16 mouse cellular contexts compared by ENCODE assay signal in the genomic region with DNA sequence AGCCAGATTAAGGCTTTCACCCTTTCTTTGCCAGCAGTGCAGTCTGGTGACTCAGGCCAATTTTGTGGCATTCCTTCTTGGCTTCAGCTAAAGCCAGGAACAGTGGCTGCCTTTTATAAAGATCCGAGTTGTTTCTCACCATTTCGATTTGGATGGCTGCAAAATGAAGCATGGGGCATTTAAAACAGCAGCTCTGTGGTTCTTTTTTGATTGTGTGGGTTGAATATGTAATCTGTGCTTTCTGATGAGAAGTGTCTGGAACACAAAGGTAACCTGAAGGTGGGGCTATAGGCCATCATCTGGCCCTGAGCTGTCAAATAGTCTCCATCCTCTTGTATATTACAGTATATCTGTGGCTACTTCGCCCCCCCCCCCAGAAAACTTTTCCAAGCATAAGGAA.
DNase-seq lines count a peak whose midpoint lies in the region; ATAC-seq and TF ChIP-seq lines count a peak whose summit lies in the region.
"Had no signal": no experiment of that assay in that cellular context is flagged by ENCODE, and none has a peak within 500 bp of the region (broad histone marks: within the 10 kb centered on the region; RNA-seq: fewer than 3 reads in every experiment).

No protein-coding gene starts in this region.

- H3K36me3 ChIP-seq in hindbrain, postnatal 0 days (ENCODE audit: insufficient read depth, low read length) = no peaks in the 10 kb centered on the region
- no peaks in the 10 kb centered on the region for H3K36me3 ChIP-seq in hindbrain, embryonic 14.5 days (replicated peaks; ENCODE audit: control insufficient read depth, insufficient read depth)
- H3K36me3 ChIP-seq in midbrain, postnatal 0 days (ENCODE audit: insufficient read depth, low read length) = no peaks in the 10 kb centered on the region
- no peaks in the 10 kb centered on the region for H3K36me3 ChIP-seq in midbrain, embryonic 13.5 days
- no peaks in the 10 kb centered on the region for H3K36me3 ChIP-seq in stomach, postnatal 0 days (ENCODE audit: control insufficient read depth, insufficient read depth, low read length)
- H3K36me3 ChIP-seq: embryonic facial prominence, embryonic 13.5 days; neural tube, embryonic 13.5 days; stomach, embryonic 15.5 days had no signal

- DNase-seq in hindbrain, postnatal 0 days (ENCODE audit: low spot score) = no peak
- DNase-seq in hindbrain, embryonic 14.5 days (ENCODE audit: low spot score) = no peak
- no peak for DNase-seq in midbrain, postnatal 0 days (ENCODE audit: low spot score)
- DNase-seq in cerebellum, adult 8-10 months = peak; percentile 23
- no peak for DNase-seq in stomach, postnatal 0 days (ENCODE audit: low spot score)
- no peak for DNase-seq in layer of hippocampus, postnatal 14 days (ENCODE audit: low spot score in 2 of 2)
- DNase-seq in thymus, adult 18-20 months = no peak
- DNase-seq: liver, postnatal 0 days; thymus, postnatal 14 days had no signal

- H3K27me3 ChIP-seq in hindbrain, postnatal 0 days (ENCODE audit: insufficient read depth, low read length) = no peaks in the 10 kb centered on the region
- no peaks in the 10 kb centered on the region for H3K27me3 ChIP-seq in hindbrain, embryonic 14.5 days (ENCODE audit: control insufficient read depth, insufficient read depth, low read length)
- H3K27me3 ChIP-seq in midbrain, postnatal 0 days (ENCODE audit: insufficient read depth, low read length) = no peaks in the 10 kb centered on the region
- no peaks in the 10 kb centered on the region for H3K27me3 ChIP-seq in midbrain, embryonic 13.5 days
- H3K27me3 ChIP-seq in stomach, postnatal 0 days (ENCODE audit: control insufficient read depth, insufficient read depth, low read length) = no peaks in the 10 kb centered on the region
- H3K27me3 ChIP-seq: embryonic facial prominence, embryonic 13.5 days; megakaryocyte, embryonic 14.5 days; neural tube, embryonic 13.5 days; stomach, embryonic 15.5 days had no signal

- H3K4me1 ChIP-seq in hindbrain, postnatal 0 days (ENCODE audit: insufficient read depth, low read length) = no peaks in the 10 kb centered on the region
- H3K4me1 ChIP-seq in hindbrain, embryonic 14.5 days (replicated peaks; ENCODE audit: control insufficient read depth, insufficient read depth, low read length) = no peaks in the 10 kb centered on the region
- H3K4me1 ChIP-seq in midbrain, postnatal 0 days (ENCODE audit: insufficient read depth, low read length) = no peaks in the 10 kb centered on the region
- 0 out of 2 replicates have a peak, but pooled peaks cover 3% of the 10 kb centered on the region for H3K4me1 ChIP-seq in midbrain, embryonic 13.5 days (replicated peaks)
- H3K4me1 ChIP-seq in stomach, postnatal 0 days (replicated peaks; ENCODE audit: control insufficient read depth, insufficient read depth) = no peaks in the 10 kb centered on the region
- H3K4me1 ChIP-seq: embryonic facial prominence, embryonic 13.5 days; stomach, embryonic 15.5 days had no signal

- WGBS in hindbrain, postnatal 0 days = 57% methylated on average over 3 of the region's 3 CpGs
- WGBS in hindbrain, embryonic 14.5 days = 71% methylated on average over 3 of the region's 3 CpGs
- 65% methylated on average over 3 of the region's 3 CpGs for WGBS in midbrain, postnatal 0 days
- 79% methylated on average over 3 of the region's 3 CpGs for WGBS in midbrain, embryonic 13.5 days
- 68% methylated on average over 3 of the region's 3 CpGs for WGBS in stomach, postnatal 0 days

- no peak overlapping the region for H3K9ac ChIP-seq in hindbrain, postnatal 0 days (replicated peaks; ENCODE audit: low read length)
- no peak overlapping the region for H3K9ac ChIP-seq in hindbrain, embryonic 14.5 days
- no peak overlapping the region for H3K9ac ChIP-seq in midbrain, postnatal 0 days (replicated peaks; ENCODE audit: low read length, poor library complexity, severe bottlenecking)
- no peak overlapping the region for H3K9ac ChIP-seq in midbrain, embryonic 13.5 days (replicated peaks)
- H3K9ac ChIP-seq in stomach, postnatal 0 days (ENCODE audit: low read length) = no peak overlapping the region
- H3K9ac ChIP-seq: embryonic facial prominence, embryonic 13.5 days; liver, postnatal 0 days; neural tube, embryonic 13.5 days; stomach, embryonic 15.5 days had no signal

- TF ChIP-seq CTCF in hindbrain, postnatal 0 days (IDR thresholded peaks at IDR 0.05; ENCODE audit: low read depth) = peak; percentile 27; the same call in 1 of the 2 replicates
- peak; percentile 37 for TF ChIP-seq CTCF in midbrain, postnatal 0 days (IDR thresholded peaks at IDR 0.05)
- peak; percentile 31; the same call in 1 of the 2 replicates for TF ChIP-seq CTCF in stomach, postnatal 0 days (IDR thresholded peaks at IDR 0.05; ENCODE audit: low read depth)

- no peak for TF ChIP-seq EP300 in stomach, postnatal 0 days (optimal IDR thresholded peaks at IDR 0.05)

- H3K4me2 ChIP-seq in hindbrain, postnatal 0 days (ENCODE audit: low read depth, low read length) = no peak overlapping the region
- H3K4me2 ChIP-seq in hindbrain, embryonic 14.5 days (replicated peaks) = no peak overlapping the region
- H3K4me2 ChIP-seq in midbrain, postnatal 0 days (ENCODE audit: low read depth, low read length, poor library complexity, severe bottlenecking) = no peak overlapping the region
- no peak overlapping the region for H3K4me2 ChIP-seq in midbrain, embryonic 13.5 days (replicated peaks)
- H3K4me2 ChIP-seq in stomach, postnatal 0 days (replicated peaks; ENCODE audit: low read depth) = no peak overlapping the region
- H3K4me2 ChIP-seq: embryonic facial prominence, embryonic 13.5 days; neural tube, embryonic 13.5 days; stomach, embryonic 15.5 days had no signal

- no peaks in the 10 kb centered on the region for H3K9me3 ChIP-seq in hindbrain, postnatal 0 days (ENCODE audit: low read length)
- H3K9me3 ChIP-seq in hindbrain, embryonic 14.5 days (ENCODE audit: control insufficient read depth, low read length) = no peaks in the 10 kb centered on the region
- H3K9me3 ChIP-seq in midbrain, postnatal 0 days (ENCODE audit: low read length) = no peaks in the 10 kb centered on the region
- no peaks in the 10 kb centered on the region for H3K9me3 ChIP-seq in midbrain, embryonic 13.5 days
- no peaks in the 10 kb centered on the region for H3K9me3 ChIP-seq in stomach, postnatal 0 days (ENCODE audit: control insufficient read depth, low read length)
- H3K9me3 ChIP-seq: embryonic facial prominence, embryonic 13.5 days; megakaryocyte, embryonic 14.5 days; neural tube, embryonic 13.5 days; stomach, embryonic 15.5 days had no signal

- no peak overlapping the region for H3K27ac ChIP-seq in hindbrain, postnatal 0 days
- H3K27ac ChIP-seq in hindbrain, embryonic 14.5 days = no peak overlapping the region
- no peak overlapping the region for H3K27ac ChIP-seq in midbrain, postnatal 0 days (ENCODE audit: low read depth, low read length)
- H3K27ac ChIP-seq in midbrain, embryonic 13.5 days = no peak overlapping the region
- H3K27ac ChIP-seq in stomach, postnatal 0 days (replicated peaks) = no peak overlapping the region
- H3K27ac ChIP-seq: embryonic facial prominence, embryonic 13.5 days; neural tube, embryonic 13.5 days; stomach, embryonic 15.5 days had no signal

- no peak overlapping the region for H3K4me3 ChIP-seq in hindbrain, postnatal 0 days (ENCODE audit: low read length)
- H3K4me3 ChIP-seq in hindbrain, embryonic 14.5 days (replicated peaks; ENCODE audit: low read length) = no peak overlapping the region
- H3K4me3 ChIP-seq in midbrain, postnatal 0 days (ENCODE audit: low read depth, low read length) = no peak overlapping the region
- H3K4me3 ChIP-seq in midbrain, embryonic 13.5 days (replicated peaks) = no peak overlapping the region
- no peak overlapping the region for H3K4me3 ChIP-seq in stomach, postnatal 0 days (ENCODE audit: low read depth, low read length)
- H3K4me3 ChIP-seq: embryonic facial prominence, embryonic 13.5 days; megakaryocyte, embryonic 14.5 days; neural tube, embryonic 13.5 days; stomach, embryonic 15.5 days had no signal

- 0 out of 2 replicates have a peak, but pooled peaks have one; percentile 24 for ATAC-seq in hindbrain, postnatal 0 days
- no peak for ATAC-seq in hindbrain, embryonic 14.5 days (ENCODE audit: low FRiP score)
- ATAC-seq in midbrain, postnatal 0 days (ENCODE audit: low FRiP score) = no peak
- ATAC-seq in midbrain, embryonic 13.5 days = no peak
- ATAC-seq in stomach, postnatal 0 days (ENCODE audit: low FRiP score, low TSS enrichment) = no peak
- ATAC-seq: CD4-positive, CD25-positive, alpha-beta regulatory T cell, adult 4 months; hindbrain, embryonic 16.5 days; liver, postnatal 0 days had no signal
